Mouse (Mus musculus) midbrain, embryonic 15.5 days (tissue): ENCODE measurements around the gene Baz2a. TPM values are rescaled to one million over a fixed set of nuclear protein-coding genes. Genes with fewer than 3 reads are reported as not detected.
A peak's percentile ranks its signal among the peaks of the same experiment; 100 is the strongest.
"Not testable (repeated sequence)": the region's sequence is repeated elsewhere in the genome, so short reads cannot be mapped to it uniquely, and the experiment has no call there.

Experiments
- ATAC-seq: fragments of 200-750 bp; cut with Nextera tagmentation; replicated peaks from 2 replicates; pipeline ENCODE4 v1.8.0; 2017; ENCODE audit warnings: moderate TSS enrichment
- H3K27ac ChIP-seq: fragments of 300-500 bp; sonication (generic); 2 replicates; pipeline ENCODE4 v1.5.1; 2015; ENCODE audit warnings: mild to moderate bottlenecking, inconsistent platforms
- H3K27me3 ChIP-seq: fragments of 300-500 bp; sonication (generic); replicated peaks from 2 replicates; pipeline ENCODE4 v1.6.1; 2015; ENCODE audit warnings: inconsistent platforms
- H3K36me3 ChIP-seq: fragments of 300-500 bp; sonication (generic); replicated peaks from 2 replicates; pipeline ENCODE4 v1.6.1; 2015; ENCODE audit warnings: inconsistent platforms
- H3K4me1 ChIP-seq: fragments of 300-500 bp; sonication (generic); 2 replicates; pipeline ENCODE4 v1.6.1; 2015; ENCODE audit warnings: inconsistent platforms
- H3K4me2 ChIP-seq: fragments of 300-500 bp; sonication (generic); 2 replicates; pipeline ENCODE4 v1.6.1; 2015; ENCODE audit warnings: inconsistent platforms, mild to moderate bottlenecking, moderate library complexity
- H3K4me3 ChIP-seq: fragments of 300-500 bp; sonication (generic); 2 replicates; pipeline ENCODE4 v1.5.1; 2015; ENCODE audit warnings: mild to moderate bottlenecking, inconsistent platforms
- H3K9ac ChIP-seq: fragments of 300-500 bp; sonication (generic); 2 replicates; pipeline ENCODE4 v1.6.1; 2015; ENCODE audit warnings: mild to moderate bottlenecking, inconsistent platforms
- H3K9me3 ChIP-seq: fragments of 300-500 bp; sonication (generic); 2 replicates; pipeline ENCODE4 v1.6.1; 2016; ENCODE audit warnings: inconsistent platforms
- whole genome bisulfite sequencing: fragments of 180-500 bp; shearing (Covaris S2); methylation state at CpG from one replicate; pipeline ENCODE4 v1.1.7; 2015; ENCODE audit warnings: mixed read lengths; 5-methylcytosine and 5-hydroxymethylcytosine counted together
- polyA plus RNA-seq: library from polyadenylated mRNA; unstranded; fragments of >200 nt; fragmentation: Nextera tagmentation; extraction: Ambion mirVana; gene quantifications from 2 replicates; pipeline ENCODE4 v1.2.1, GENCODE M21; 2015

The Baz2a gene
- polyA plus RNA-seq, 1 experiment from 2014 or later: 10.9 TPM

DNA sequence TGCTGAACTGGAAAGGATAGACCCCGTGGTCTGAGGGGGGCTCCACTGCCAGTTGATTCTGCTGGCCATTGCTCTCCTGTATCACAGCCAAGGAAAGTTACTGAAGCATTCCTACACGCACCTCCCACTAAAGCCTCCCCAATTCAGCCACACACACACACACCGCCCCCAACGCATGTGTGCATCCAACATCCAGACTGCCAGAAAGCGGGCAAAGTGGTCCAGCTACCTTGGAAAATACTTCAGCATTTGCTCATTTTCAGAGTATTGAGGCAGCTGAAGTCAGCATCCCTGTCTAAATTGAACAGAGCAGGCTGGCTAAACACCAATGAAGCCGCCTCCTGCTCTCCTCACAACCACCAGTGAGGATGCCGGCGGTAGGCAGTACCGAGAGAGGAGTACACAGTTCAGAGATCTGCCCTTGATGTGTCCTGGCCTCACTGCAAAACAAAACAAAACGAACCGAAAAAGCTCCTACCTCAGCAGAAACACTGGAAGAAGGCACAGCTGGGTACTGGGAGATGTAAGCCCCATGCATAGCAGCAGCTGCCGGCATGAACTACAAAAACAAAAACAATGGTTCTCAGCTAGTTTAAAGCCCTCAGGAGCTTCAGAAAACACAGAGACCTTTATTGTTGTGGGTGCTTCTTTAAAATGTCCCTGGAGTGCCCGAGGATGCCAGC is 42.4 kb downstream of the Baz2a start:
- peak overlapping the region; percentile 17; the same call in 1 of the 2 replicates for H3K27ac ChIP-seq
- H3K27me3 ChIP-seq: no peaks in the 10 kb centered on the region
- H3K36me3 ChIP-seq: peaks cover 7% of the 10 kb centered on the region; the same call in 1 of the 2 replicates
- H3K4me1 ChIP-seq: no peaks in the 10 kb centered on the region
- H3K4me3 ChIP-seq: no peak overlapping the region
- no peak for ATAC-seq
- H3K9me3 ChIP-seq: no peaks in the 10 kb centered on the region
- 35% methylated on average over 13 of the region's 13 CpGs for WGBS
- H3K9ac ChIP-seq: no peak overlapping the region
- no peak overlapping the region for H3K4me2 ChIP-seq

DNA sequence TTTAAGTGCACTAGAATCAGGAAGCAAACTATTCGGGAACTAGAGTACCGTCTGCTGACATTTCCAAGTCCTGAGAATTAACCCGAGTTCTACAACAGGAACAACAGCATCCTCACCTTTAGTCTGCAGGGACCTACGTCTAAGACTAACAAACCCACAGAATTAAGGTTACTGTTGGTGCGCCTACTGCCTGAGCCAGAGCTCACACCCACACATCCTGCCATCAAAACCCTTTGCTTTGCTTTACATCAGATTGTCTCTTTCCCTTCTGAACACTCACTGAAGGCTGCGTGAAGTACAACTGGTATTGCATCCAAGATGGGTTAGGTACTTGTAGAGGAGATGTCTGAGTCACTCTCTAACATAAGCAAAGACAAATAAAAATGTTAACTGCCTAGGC is 44.0 kb downstream of the Baz2a start:
- Histone ChIP-seq H3K4me1 (no peaks in the 10 kb centered on the region), H3K4me2 (no peak overlapping the region), H3K27ac (no peak overlapping the region), H3K36me3 (no peaks in the 10 kb centered on the region; the same call in 1 of the 2 replicates), H3K4me3 (no peak overlapping the region), H3K9me3 (no peaks in the 10 kb centered on the region), H3K27me3 (no peaks in the 10 kb centered on the region), H3K9ac (no peak overlapping the region)
- WGBS: 89% methylated on average over 6 of the region's 6 CpGs
- ATAC-seq: no peak

DNA sequence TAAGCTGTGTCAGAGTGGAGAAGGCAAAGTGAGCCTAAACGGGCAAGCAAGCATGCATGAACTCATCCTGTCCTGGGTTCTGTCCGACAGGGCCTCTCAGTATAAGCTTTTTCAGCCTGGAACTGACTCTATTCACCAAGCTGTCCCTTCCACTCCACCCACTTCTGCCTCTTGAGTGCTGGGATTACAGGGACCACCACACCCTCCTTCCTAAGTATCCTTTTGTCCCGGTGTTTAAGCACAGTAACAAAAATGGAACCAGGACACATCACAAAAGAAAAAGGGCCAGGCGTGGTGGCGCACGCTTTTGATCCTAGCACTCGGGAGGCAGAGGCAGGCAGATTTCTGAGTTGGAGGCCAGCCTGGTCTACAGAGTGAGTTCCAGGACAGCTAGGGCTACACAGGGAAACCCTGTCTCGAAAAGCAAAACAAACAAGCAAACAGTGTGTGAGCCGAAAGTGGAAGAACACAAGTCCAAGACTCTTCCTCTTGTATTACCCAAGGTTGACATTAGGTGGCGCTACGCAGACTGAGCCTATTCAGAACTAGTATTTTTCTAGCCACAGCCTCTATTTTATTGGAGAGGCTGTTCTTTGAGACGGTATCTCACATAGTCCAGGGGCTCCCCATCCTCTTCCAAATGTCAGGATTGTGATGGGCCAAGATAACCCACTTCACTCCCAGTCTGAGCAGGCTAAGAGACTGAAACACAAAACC is 49.0 kb downstream of the Baz2a start:
- H3K36me3 ChIP-seq: no peaks in the 10 kb centered on the region
- WGBS: 69% methylated on average over 12 of the region's 12 CpGs

DNA sequence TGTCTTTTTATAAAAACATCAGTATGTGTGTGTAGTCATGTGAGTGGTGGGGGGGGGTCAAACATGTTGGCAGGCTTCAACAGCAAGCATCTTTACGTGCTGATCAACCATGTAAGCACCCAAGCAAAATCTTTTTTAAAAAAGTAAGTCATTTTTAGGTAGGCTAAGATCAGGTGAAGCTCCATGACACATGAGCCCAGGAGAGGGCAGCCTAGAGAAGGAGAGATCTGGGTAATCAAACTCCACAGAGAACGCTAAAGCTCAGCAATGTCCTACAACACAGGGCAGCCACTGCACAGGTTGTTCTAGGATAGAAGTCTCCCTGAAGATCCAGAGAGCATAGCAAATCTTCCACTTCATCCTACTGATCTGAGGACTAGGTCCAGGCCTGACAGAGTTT is 50.8 kb downstream of the Baz2a start:
- Histone ChIP-seq H3K27ac (no peak overlapping the region), H3K9ac (no peak overlapping the region), H3K4me3 (no peak overlapping the region), H3K9me3 (no peaks in the 10 kb centered on the region), H3K4me1 (no peaks in the 10 kb centered on the region), H3K36me3 (no peaks in the 10 kb centered on the region), H3K4me2 (no peak overlapping the region), H3K27me3 (no peaks in the 10 kb centered on the region)
- no peak for ATAC-seq
- 68% methylated on average over 2 of the region's 2 CpGs for WGBS

More for the DNA sequence above, 49.0 kb downstream of the Baz2a start:
- no peak for ATAC-seq
- no peaks in the 10 kb centered on the region for H3K4me1 ChIP-seq
- H3K27ac ChIP-seq: no peak overlapping the region
- H3K4me2 ChIP-seq: no peak overlapping the region
- H3K9ac ChIP-seq: no peak overlapping the region
- no peaks in the 10 kb centered on the region for H3K27me3 ChIP-seq
- no peak overlapping the region for H3K4me3 ChIP-seq
- no peaks in the 10 kb centered on the region for H3K9me3 ChIP-seq

DNA sequence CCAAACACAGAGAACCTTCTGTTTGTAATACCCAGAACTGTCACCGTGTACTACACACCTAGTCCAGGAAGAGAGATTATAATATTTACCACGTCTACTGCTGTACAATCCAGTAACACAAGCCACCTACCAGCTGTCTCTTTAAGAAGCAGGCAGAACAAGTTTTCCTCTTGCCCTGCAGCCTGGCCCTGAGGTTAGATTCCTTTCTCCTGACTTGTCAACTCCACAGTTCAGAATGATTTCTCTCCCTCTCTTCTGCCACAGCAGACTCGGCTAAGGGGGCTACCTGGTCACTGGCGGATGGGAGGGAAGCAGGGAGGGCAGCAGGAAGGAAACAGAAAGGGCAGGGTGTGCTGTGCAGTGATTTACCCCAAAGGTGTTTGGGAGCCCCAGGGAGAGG is 52.3 kb downstream of the Baz2a start:
- H3K4me2 ChIP-seq: no peak overlapping the region
- no peak overlapping the region for H3K27ac ChIP-seq
- WGBS: 87% methylated on average over 4 of the region's 4 CpGs
- no peaks in the 10 kb centered on the region for H3K4me1 ChIP-seq
- H3K9me3 ChIP-seq: no peaks in the 10 kb centered on the region
- H3K4me3 ChIP-seq: no peak overlapping the region
- no peaks in the 10 kb centered on the region for H3K27me3 ChIP-seq
- H3K36me3 ChIP-seq: no peaks in the 10 kb centered on the region
- no peak for ATAC-seq
- no peak overlapping the region for H3K9ac ChIP-seq

DNA sequence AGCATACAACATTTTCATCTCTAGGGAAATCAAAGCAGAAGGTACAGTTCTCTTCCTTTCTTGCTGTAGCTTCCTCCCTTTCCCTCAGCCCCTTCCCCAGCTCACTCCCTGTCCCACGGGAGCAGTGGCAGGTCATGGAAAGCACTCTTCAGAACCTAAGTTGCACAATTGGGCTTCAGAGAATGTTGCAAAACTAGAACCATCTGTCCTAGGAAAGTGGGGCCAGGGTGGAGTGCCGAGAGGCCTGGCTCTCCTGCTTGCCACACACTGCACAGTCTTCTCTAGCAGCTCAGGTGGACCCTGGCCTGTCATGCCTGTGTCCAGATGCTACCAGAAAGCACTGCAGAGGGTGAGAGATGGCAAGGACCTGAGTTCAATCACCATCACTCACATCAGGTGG is 53.6 kb downstream of the Baz2a start:
- Histone ChIP-seq H3K27me3 (no peaks in the 10 kb centered on the region), H3K9me3 (no peaks in the 10 kb centered on the region), H3K36me3 (no peaks in the 10 kb centered on the region), H3K4me1 (peaks cover 8% of the 10 kb centered on the region), H3K9ac (no peak overlapping the region), H3K4me3 (no peak overlapping the region), H3K27ac (no peak overlapping the region), H3K4me2 (no peak overlapping the region)
- 81% methylated on average over 2 of the region's 2 CpGs for WGBS
- ATAC-seq: no peak

DNA sequence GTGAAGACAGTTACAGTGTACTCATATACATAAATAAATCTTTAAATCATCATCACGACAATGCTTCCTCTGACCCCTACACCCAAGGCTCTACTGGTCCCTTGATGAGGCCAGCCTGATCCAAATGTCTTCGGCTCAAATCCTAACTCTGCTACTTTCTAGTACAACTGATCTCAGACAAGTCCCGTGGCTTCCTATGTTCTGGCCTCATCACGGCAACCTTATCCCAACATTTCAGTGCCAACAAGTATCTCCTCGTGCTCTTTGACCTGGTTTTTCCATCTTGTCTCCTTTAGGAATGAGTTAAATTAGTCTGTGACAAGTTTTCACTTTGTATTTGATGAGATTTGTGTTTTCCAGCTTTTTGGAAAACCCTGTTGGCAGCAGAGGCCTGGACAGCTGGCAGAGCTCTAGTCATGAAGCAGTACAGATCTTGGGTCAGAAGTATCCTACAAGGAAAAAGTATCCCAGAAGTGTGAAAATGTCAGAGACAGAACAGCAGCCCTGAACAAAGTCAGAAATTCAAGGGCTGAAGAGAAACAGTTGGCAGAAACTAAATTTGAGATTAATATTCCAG is 57.5 kb downstream of the Baz2a start:
- H3K4me1 ChIP-seq: peaks cover 8% of the 10 kb centered on the region
- no peaks in the 10 kb centered on the region for H3K9me3 ChIP-seq
- ATAC-seq: no peak
- H3K27ac ChIP-seq: no peak overlapping the region
- no peak overlapping the region for H3K9ac ChIP-seq
- H3K4me3 ChIP-seq: no peak overlapping the region
- no peaks in the 10 kb centered on the region for H3K27me3 ChIP-seq
- no peaks in the 10 kb centered on the region for H3K36me3 ChIP-seq
- no peak overlapping the region for H3K4me2 ChIP-seq
- WGBS: 90% methylated on average over 5 of the region's 5 CpGs

GRCm38 (mm10) chr10:128149592-128149991 is 58.2 kb downstream of the Baz2a start:
- Histone ChIP-seq H3K4me2 (no peak overlapping the region), H3K9ac (no peak overlapping the region), H3K4me3 (no peak overlapping the region), H3K36me3 (no peaks in the 10 kb centered on the region), H3K27ac (no peak overlapping the region), H3K4me1 (peaks cover 8% of the 10 kb centered on the region), H3K9me3 (no peaks in the 10 kb centered on the region), H3K27me3 (no peaks in the 10 kb centered on the region)
- 7% methylated on average over 5 of the region's 5 CpGs for WGBS
- no peak for ATAC-seq

DNA sequence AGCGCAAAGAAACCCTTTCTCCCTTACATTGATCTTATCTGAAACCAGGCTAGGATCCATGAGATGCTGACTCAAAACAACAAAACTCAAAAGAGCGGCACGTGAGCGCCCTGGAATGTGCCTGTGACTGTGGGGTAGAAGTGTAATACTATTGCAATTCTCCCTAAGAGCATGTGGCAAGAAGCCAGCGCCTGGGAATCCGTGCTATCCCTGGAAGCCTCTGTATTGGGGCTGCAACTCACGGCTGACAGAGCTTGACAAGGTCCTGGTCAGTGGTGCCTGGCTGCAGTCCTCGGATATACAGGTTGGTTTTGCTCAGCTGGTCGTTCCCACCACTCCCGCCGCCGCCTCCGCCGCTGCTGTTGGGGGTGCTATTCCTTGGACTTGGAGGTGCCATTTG is 59.6 kb downstream of the Baz2a start:
- ATAC-seq: no peak

DNA sequence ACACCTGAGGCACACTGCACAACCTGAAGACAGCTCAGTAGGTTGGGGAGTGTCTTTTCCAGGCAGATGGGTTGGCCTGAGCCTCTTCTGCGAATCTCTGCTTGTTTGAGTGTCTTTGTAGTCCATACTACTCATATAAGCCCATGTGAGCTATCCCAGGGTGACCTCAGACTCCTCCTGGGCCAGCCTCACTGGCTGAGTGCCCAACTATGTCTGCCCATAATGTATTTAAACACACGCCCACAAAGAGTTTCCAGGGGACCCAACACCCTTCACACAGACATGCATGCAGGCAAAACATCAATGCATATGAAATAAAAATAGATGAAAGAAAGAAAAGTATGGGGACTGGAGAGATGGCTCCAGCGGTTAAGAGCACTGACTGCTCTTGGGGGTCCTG is 62.6 kb downstream of the Baz2a start:
- Histone ChIP-seq H3K27me3 (no peaks in the 10 kb centered on the region), H3K36me3 (no peaks in the 10 kb centered on the region), H3K9ac (no peak overlapping the region), H3K4me1 (peaks cover 8% of the 10 kb centered on the region), H3K4me3 (no peak overlapping the region), H3K9me3 (no peaks in the 10 kb centered on the region), H3K27ac (no peak overlapping the region), H3K4me2 (no peak overlapping the region)
- 77% methylated on average over 3 of the region's 3 CpGs for WGBS
- no peak for ATAC-seq

More for the DNA sequence above, 59.6 kb downstream of the Baz2a start:
- H3K4me3 ChIP-seq: no peak overlapping the region
- WGBS: 81% methylated on average over 14 of the region's 14 CpGs
- no peak overlapping the region for H3K4me2 ChIP-seq
- H3K9me3 ChIP-seq: no peaks in the 10 kb centered on the region
- H3K27ac ChIP-seq: no peak overlapping the region
- H3K27me3 ChIP-seq: no peaks in the 10 kb centered on the region
- H3K36me3 ChIP-seq: no peaks in the 10 kb centered on the region
- H3K4me1 ChIP-seq: peaks cover 8% of the 10 kb centered on the region
- no peak overlapping the region for H3K9ac ChIP-seq

DNA sequence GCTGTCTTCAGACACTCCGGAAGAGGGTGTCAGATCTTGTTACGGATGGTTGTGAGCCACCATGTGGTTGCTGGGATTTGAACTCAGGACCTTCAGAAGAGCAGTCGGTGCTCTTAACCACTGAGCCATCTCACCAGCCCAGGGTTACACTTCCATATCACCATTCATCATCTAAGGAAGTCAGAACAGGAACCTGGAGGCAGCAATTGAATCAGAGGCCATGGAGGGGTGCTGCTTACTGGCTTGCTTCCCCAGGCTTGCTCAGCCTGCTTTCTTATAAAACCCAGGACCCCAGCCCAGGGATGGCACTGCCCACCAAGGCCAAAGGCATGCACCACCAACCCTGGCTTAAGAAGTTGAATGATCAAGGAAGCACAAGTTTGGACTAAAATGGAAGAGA is 74.3 kb downstream of the Baz2a start:
- 93% methylated on average over 3 of the region's 3 CpGs for WGBS
- not testable (repeated sequence) for H3K9me3 ChIP-seq, H3K27ac ChIP-seq, H3K4me3 ChIP-seq, H3K9ac ChIP-seq, H3K27me3 ChIP-seq, ATAC-seq, H3K4me1 ChIP-seq, H3K4me2 ChIP-seq, H3K36me3 ChIP-seq

DNA sequence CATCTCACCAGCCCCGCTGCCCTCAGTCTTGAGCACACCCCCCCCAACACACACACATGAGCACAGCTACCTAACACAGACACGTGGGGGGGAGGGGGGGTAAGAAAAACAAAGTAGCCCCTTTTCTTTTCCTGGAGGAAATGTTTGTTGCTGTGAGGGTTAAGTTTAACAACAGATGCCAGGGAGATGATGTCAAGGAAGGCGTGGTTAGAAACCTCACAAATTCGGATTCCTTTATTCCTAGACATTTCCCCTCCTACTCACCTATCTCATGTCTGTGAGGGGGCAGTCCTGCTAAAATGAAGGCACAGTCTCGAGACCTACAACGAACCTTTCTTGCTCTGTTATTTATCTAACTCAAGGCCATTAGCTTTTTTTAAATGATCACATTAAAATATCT is 75.7 kb downstream of the Baz2a start:
- ATAC-seq: no peak
- H3K4me1 ChIP-seq: no peaks in the 10 kb centered on the region
- no peak overlapping the region for H3K4me2 ChIP-seq
- no peak overlapping the region for H3K4me3 ChIP-seq
- WGBS: 63% methylated on average over 6 of the region's 6 CpGs
- no peak overlapping the region for H3K27ac ChIP-seq
- H3K36me3 ChIP-seq: no peaks in the 10 kb centered on the region
- H3K9me3 ChIP-seq: no peaks in the 10 kb centered on the region
- no peaks in the 10 kb centered on the region for H3K27me3 ChIP-seq
- H3K9ac ChIP-seq: no peak overlapping the region

DNA sequence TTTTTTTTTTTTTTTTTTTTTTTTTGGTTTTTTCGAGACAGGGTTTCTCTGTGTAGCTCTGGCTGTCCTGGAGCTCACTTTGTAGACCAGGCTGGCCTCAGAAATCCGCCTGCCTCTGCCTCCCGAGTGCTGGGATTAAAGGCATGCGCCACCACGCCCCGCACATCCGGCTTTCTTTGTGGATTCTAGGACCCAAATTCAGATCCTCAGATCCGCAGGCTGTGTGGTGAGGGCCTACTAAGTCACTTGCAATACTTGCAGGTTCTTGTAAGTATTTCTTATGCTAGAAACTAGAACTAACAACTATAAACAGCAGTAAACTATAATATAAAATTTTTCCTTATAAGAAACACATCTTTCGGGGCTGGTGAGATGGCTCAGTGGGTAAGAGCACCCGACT is 80.0 kb downstream of the Baz2a start:
- not testable (repeated sequence) for H3K27ac ChIP-seq, H3K9ac ChIP-seq

More for the DNA sequence above, 80.0 kb downstream of the Baz2a start:
- not testable (repeated sequence) for H3K36me3 ChIP-seq, H3K4me1 ChIP-seq, H3K9me3 ChIP-seq, ATAC-seq, H3K4me2 ChIP-seq, H3K4me3 ChIP-seq, H3K27me3 ChIP-seq
- WGBS: 97% methylated on average over 10 of the region's 10 CpGs
